Mouse (Mus musculus) stomach, embryonic 16.5 days (tissue): ENCODE measurements around the gene Mettl23. TPM values are rescaled to one million over a fixed set of nuclear protein-coding genes. Genes with fewer than 3 reads are reported as not detected.

Source experiments
- ATAC-seq: fragments of 200-750 bp; cut with Nextera tagmentation; 2 replicates; pipeline ENCODE4 v1.8.0; 2017; ENCODE audit warnings: moderate number of reproducible peaks, moderate TSS enrichment; ENCODE audit not compliant: insufficient read depth, low FRiP score
- H3K27ac ChIP-seq: fragments of 300-500 bp; sonication (generic); 2 replicates; pipeline ENCODE4 v1.5.1; 2014; ENCODE audit warnings: low read length
- H3K27me3 ChIP-seq: fragments of 300-500 bp; sonication (generic); 2 replicates; pipeline ENCODE4 v1.6.1; 2014; ENCODE audit warnings: low read length, control low read depth, mixed read lengths; ENCODE audit not compliant: control insufficient read depth, insufficient read depth
- H3K36me3 ChIP-seq: fragments of 300-500 bp; sonication (generic); 2 replicates; pipeline ENCODE4 v1.6.1; 2014; ENCODE audit warnings: low read length; ENCODE audit not compliant: control insufficient read depth, insufficient read depth
- H3K4me1 ChIP-seq: fragments of 300-500 bp; sonication (generic); 2 replicates; pipeline ENCODE4 v1.6.1; 2014; ENCODE audit warnings: low read length, control low read depth, mixed read lengths; ENCODE audit not compliant: control insufficient read depth, insufficient read depth
- H3K4me2 ChIP-seq: fragments of 300-500 bp; sonication (generic); 2 replicates; pipeline ENCODE4 v1.6.1; 2014; ENCODE audit warnings: low read depth, low read length, mixed read lengths
- H3K4me3 ChIP-seq: fragments of 300-500 bp; sonication (generic); replicated peaks from 2 replicates; pipeline ENCODE4 v1.5.1; 2014; ENCODE audit warnings: mild to moderate bottlenecking, low read length
- H3K9ac ChIP-seq: fragments of 300-500 bp; sonication (generic); 2 replicates; pipeline ENCODE4 v1.6.1; 2014; ENCODE audit warnings: low read length
- H3K9me3 ChIP-seq: fragments of 300-500 bp; sonication (generic); replicated peaks from 2 replicates; pipeline ENCODE4 v1.6.1; 2016; ENCODE audit warnings: low read length, control low read depth; ENCODE audit not compliant: control insufficient read depth
- WGBS: fragments of 180-500 bp; shearing (Covaris S2); extraction: QIAGEN DNeasy Blood & Tissue Kit; methylation state at CpG from one replicate; pipeline ENCODE4 v1.1.7; 2014; 5-methylcytosine and 5-hydroxymethylcytosine counted together
- polyA plus RNA-seq: library from polyadenylated mRNA; unstranded; fragments of >200 nt; fragmentation: Nextera tagmentation; extraction: Ambion mirVana; gene quantifications from 2 replicates; pipeline ENCODE4 v1.2.1, GENCODE M21; 2015

The Mettl23 gene
- 51.9 and 58.9 TPM in 2 replicates for polyA plus RNA-seq

DNA sequence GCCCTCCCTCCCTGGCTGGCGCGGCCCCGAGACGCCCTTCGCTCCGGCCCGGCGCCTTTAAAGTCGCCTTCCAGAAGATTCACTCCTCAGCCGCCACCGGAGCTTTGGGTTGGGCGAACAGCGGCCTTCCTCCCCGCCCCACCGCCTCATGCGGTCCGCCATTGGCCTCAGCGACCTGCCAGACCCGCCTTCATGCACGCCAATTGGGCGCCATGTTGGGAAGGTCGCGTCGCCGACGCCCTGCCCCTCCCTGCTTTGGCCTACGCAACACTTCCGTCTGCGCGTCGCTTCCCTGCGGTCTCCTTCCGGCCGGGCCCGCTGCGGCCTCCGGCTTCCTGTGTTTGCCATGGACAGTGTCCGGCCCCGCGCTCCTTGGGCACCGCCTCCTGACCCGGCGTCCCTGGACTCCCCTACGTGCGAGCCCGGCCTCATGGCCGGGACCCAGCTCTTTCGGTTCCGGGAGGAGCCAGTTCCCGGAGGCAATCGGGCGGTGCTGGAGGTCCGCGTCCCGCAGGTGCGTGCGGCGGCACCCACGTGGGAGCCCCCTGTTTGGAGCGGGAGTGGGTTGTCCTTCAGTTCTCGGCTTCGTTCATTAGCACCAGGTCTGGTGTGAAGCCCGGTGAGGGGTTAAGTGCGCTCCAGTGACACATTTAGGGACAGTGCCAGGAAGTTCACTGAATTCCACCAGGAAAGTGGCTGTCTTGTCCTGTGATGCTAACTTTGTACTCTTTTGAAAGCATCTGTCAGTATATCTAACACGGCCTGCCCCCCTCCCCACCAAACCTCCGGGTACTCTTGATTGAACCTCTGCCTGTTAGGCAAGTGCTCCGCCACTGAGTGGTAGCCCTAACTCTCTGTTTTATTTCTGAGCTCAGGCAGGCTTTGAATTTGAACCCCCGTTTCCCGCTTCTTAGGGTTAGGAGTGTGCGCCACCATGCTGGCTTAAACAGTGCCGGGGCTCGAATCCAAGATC, at the start of gene Mettl23, which contains the start of gene Jmjd6:
Gene Mettl23, plus strand, starts transcription at position 18 of the 973 bp plus-strand sequence.
Gene Jmjd6, minus strand, starts transcription at position 189 of the 973 bp plus-strand sequence.
- WGBS: under 1% methylated on average over 72 of the region's 72 CpGs
- H3K9ac ChIP-seq: peak within 1 kb of the TSS; percentile 91
- peak within 1 kb of the TSS; percentile 92 for H3K4me2 ChIP-seq
- H3K4me1 ChIP-seq: peaks cover 36% of the 10 kb centered on the region
- peak within 1 kb of the TSS; percentile 100 for H3K27ac ChIP-seq
- no peaks in the 10 kb centered on the region for H3K9me3 ChIP-seq
- ATAC-seq: peak; percentile 95
- H3K27me3 ChIP-seq: no peaks in the 10 kb centered on the region
- peaks cover 16% of the 10 kb centered on the region for H3K36me3 ChIP-seq
- H3K4me3 ChIP-seq: peak within 1 kb of the TSS; percentile 91

DNA sequence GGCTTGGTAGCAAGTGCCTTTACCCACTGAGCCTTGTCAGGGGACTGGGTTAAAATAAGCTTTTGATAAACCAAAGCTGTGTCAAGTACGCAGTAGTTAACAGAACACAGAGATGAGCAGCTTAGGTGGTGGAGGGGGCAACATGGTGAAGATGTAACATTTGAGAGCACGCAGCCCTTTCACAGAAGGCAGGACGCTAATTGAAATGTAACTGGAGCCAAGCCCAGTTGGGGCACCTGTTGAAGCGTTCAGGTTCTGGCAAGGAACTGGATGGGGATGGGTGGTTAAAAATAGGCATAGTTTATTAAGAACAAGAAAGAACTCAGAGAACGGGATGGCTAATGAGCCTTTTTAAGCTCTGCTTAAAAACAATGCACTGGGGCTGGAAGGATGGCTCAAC, 43.7 kb upstream of the Mettl23 start:
- H3K27me3 ChIP-seq: no peaks in the 10 kb centered on the region
- WGBS: 75% methylated on average over 5 of the region's 5 CpGs
- H3K36me3 ChIP-seq: no peaks in the 10 kb centered on the region
- no peak for ATAC-seq
- no peak overlapping the region for H3K27ac ChIP-seq
- no peak overlapping the region for H3K9ac ChIP-seq
- no peaks in the 10 kb centered on the region for H3K9me3 ChIP-seq
- H3K4me1 ChIP-seq: no peaks in the 10 kb centered on the region; the same call in 1 of the 2 replicates
- no peak overlapping the region for H3K4me3 ChIP-seq
- H3K4me2 ChIP-seq: no peak overlapping the region

DNA sequence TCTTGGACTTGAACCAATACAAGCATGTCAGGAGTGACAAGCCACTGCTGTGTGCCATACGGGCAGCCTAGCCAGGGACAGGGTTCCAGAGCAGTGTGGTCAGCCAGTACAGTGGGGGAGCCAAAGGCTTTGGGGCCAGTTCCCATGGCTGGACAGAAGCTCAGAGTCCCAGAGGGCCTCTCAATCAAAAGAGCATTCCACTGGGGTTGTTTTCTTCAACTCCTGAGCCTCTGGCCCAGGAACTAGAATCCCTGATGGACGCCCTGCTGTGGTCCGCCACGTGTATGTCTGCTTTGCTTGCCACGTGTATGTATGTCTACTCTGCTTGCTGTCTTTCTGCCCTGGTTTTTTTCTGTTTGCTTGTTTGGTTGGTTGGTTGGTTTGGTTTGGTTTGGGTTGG, 42.0 kb upstream of the Mettl23 start:
- Histone ChIP-seq H3K27me3 (no peaks in the 10 kb centered on the region), H3K27ac (no peak overlapping the region), H3K36me3 (no peaks in the 10 kb centered on the region), H3K9ac (no peak overlapping the region), H3K4me1 (no peaks in the 10 kb centered on the region; the same call in 1 of the 2 replicates), H3K4me2 (no peak overlapping the region), H3K9me3 (no peaks in the 10 kb centered on the region), H3K4me3 (no peak overlapping the region)
- no peak for ATAC-seq
- WGBS: 76% methylated on average over 5 of the region's 5 CpGs

DNA sequence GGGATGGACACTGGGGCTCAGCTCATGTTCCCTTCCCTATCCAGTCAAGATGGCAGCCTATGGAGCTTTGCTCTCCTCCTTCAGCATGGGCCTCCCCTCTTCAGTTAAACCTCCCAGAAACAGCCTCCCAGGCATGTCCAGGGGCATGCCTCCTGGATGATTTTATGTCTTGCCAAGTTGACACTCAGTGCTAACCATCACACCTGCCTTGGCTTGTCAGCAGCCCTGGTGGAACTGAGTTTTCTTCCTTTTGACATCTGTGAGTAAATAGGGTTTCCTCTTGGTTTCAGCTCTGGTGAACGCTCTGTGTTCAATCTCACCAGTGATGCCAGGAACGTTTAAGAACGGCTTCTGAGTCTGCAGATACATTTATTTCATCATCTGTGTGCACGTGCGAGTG, 40.4 kb upstream of the Mettl23 start:
- H3K9me3 ChIP-seq: no peaks in the 10 kb centered on the region
- H3K27ac ChIP-seq: no peak overlapping the region
- H3K4me1 ChIP-seq: peaks cover 8% of the 10 kb centered on the region
- no peaks in the 10 kb centered on the region for H3K27me3 ChIP-seq
- no peak overlapping the region for H3K4me2 ChIP-seq
- H3K9ac ChIP-seq: no peak overlapping the region
- H3K36me3 ChIP-seq: no peaks in the 10 kb centered on the region
- ATAC-seq: no peak
- 70% methylated on average over 5 of the region's 5 CpGs for WGBS
- H3K4me3 ChIP-seq: no peak overlapping the region

DNA sequence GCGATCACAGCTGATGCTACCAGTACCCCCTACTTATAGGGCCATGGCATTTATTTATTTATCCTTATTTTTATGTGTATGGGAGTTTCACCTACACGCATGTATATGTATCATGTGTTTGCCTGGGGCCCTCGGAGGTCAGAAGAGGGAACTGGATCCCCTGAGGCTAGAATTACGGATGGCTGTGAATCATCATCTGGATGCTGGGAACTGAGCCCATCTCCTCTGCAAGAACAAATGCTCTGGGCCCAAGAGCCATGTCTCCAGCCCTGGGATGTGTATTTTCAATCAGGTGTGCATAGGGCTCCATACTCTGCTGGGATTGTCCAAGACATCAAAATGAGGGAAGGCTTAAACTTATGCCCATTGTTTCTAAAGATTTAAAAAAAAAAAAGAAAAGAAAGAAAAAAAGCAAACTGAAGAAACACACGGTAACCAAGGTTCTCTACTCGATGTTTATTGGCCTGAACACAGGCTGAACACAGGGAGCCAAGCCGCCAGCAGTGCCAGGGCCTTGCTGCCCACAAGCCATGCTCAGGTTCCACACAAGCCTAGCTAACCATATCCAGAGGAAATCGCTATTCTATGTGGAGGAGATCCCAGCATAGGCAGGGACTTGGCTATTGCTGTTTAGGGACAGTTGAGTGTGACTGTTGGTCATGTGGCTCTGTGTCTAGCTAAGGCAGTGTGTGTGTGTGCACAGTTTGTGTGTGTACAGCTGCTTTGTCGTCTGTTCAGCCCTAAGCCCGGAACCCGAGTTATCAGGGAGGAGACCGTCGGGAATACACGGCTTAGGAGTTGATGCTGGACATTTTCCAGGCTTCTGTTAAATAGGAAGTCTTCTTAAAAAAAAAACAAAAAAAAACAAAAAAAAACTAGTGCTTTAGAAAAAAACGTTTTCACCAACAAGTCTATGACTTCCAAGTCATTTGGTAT, 36.7 kb upstream of the Mettl23 start:
- ATAC-seq: no peak
- H3K9me3 ChIP-seq: no peaks in the 10 kb centered on the region
- no peak overlapping the region for H3K27ac ChIP-seq
- peaks cover 13% of the 10 kb centered on the region for H3K4me1 ChIP-seq
- H3K27me3 ChIP-seq: no peaks in the 10 kb centered on the region
- H3K36me3 ChIP-seq: no peaks in the 10 kb centered on the region
- no peak overlapping the region for H3K4me2 ChIP-seq
- H3K9ac ChIP-seq: no peak overlapping the region
- 69% methylated on average over 15 of the region's 15 CpGs for WGBS
- no peak overlapping the region for H3K4me3 ChIP-seq

DNA sequence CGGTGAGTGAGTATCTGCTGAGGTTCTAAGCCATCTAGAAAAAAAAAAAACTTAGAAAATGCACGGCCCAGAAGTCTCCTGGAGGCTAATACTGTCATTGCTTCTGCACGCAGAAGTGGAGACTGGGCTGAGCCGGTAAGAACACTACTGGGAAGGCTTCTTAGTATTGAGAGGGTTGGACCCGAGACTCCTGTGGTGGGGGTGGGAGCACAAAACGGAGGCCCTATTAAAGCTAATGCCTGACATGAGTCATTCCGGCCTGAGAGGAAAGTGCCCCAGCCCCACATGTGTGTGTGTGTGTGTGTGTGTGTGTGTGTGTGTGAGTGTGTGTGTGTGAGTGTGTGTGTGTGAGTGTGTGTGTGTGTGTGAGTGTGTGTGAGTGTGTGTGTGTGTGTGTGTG, 36.0 kb upstream of the Mettl23 start:
- Histone ChIP-seq H3K4me2 (no peak overlapping the region), H3K27ac (no peak overlapping the region), H3K27me3 (no peaks in the 10 kb centered on the region), H3K9me3 (no peaks in the 10 kb centered on the region), H3K4me1 (peaks cover 17% of the 10 kb centered on the region), H3K36me3 (no peaks in the 10 kb centered on the region), H3K4me3 (no peak overlapping the region), H3K9ac (no peak overlapping the region)
- no peak for ATAC-seq
- 46% methylated on average over 7 of the region's 7 CpGs for WGBS

DNA sequence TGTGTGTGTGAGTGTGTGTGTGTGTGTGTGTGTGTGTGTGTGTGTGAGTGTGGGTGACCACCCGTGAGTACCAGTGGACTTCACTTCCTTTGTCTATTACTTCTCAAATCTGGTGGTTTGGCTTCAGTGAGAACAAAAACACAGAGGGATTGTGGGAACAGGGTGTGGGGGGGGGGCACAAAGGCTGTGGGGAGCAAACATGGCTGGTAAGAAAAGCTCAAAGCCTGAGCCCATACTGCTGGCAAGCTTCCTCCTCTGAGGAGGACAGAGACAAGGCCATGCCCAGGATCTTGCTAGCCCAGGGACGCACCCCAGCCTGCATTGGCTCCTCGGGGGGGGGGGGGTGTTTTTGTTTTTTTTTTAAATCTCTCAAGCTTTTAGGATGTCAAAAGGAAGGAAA, 35.6 kb upstream of the Mettl23 start:
- H3K4me1 ChIP-seq: peaks cover 20% of the 10 kb centered on the region
- no peak overlapping the region for H3K4me3 ChIP-seq
- WGBS: 73% methylated on average over 3 of the region's 3 CpGs
- no peak overlapping the region for H3K4me2 ChIP-seq
- no peaks in the 10 kb centered on the region for H3K36me3 ChIP-seq
- H3K27me3 ChIP-seq: no peaks in the 10 kb centered on the region
- no peaks in the 10 kb centered on the region for H3K9me3 ChIP-seq
- peak overlapping the region; percentile 44; the same call in 1 of the 2 replicates for H3K9ac ChIP-seq
- peak overlapping the region; percentile 50 for H3K27ac ChIP-seq
- no peak for ATAC-seq

DNA sequence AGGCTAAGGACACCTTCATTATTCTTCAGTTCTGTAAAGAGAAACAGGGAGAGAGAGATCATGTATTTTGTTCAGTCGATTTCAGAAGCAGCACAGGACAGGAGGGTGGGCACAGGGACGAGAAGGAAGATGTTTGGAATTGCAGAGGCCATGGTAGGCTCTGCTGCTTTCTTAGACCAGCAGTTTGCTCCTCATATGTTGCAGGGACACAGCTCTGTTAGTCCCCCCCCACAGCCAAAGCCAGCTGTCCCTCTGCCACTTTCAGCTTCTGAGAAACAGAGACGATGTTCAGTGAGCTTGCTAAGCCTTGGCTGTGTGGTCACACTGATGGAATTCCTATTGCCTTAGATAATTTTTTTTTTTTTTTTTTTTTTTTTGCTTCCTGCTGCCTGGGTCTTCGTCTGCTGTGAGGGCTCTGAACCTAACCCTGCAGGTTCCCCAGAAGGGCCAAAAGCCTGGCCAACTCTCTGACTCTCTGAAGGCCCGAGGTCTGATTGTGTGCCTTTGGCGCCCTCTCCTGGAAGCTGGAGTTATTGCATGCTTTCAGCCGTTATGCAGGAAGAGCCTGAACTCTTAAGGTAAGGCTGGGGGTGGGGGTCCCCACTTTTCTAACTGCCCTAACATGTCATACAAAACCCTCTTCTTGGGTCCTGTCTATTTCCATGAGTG, 35.0 kb upstream of the Mettl23 start:
- Histone ChIP-seq H3K27ac (peak overlapping the region; percentile 50; the same call in 1 of the 2 replicates), H3K27me3 (no peaks in the 10 kb centered on the region), H3K9ac (peak overlapping the region; percentile 44; the same call in 1 of the 2 replicates), H3K36me3 (no peaks in the 10 kb centered on the region), H3K4me2 (no peak overlapping the region), H3K4me1 (peaks cover 25% of the 10 kb centered on the region), H3K9me3 (no peaks in the 10 kb centered on the region), H3K4me3 (no peak overlapping the region)
- WGBS: 18% methylated on average over 7 of the region's 7 CpGs
- peak; percentile 47; the same call in 1 of the 2 replicates for ATAC-seq
